Mouse (Mus musculus): ENCODE data around the gene Pla2g1b. TPM values are rescaled to one million over a fixed set of nuclear protein-coding genes. Genes with fewer than 3 reads are reported as not detected.
"Not testable (repeated sequence)": the region's sequence is repeated elsewhere in the genome, so short reads cannot be mapped to it uniquely, and the experiment has no call there.

The Pla2g1b gene
- polyA plus RNA-seq, 1 experiment from 2014 or later, result not detected

- Histone ChIP-seq H3K9ac (ENCODE audit: low read length) (no peak overlapping the region), H3K9me3 (ENCODE audit: control insufficient read depth, low read length) (no peaks in the 10 kb centered on the region), H3K27ac (replicated peaks in 1 of 2; ENCODE audit: control insufficient read depth in 1 of 2, insufficient read depth in 1 of 2, low read depth in 2 of 2, low read length in 2 of 2) (no peak overlapping the region), H3K4me2 (ENCODE audit: low read length) (no peak overlapping the region), H3K4me1 (ENCODE audit: control insufficient read depth in 2 of 2, insufficient read depth in 2 of 2, low read length in 2 of 2) (peaks cover 9 to 10% of the 10 kb centered on the region in 2 experiments), H3K4me3 (ENCODE audit: control insufficient read depth in 1 of 2, insufficient read depth in 1 of 2, low read depth in 1 of 2, low read length in 2 of 2) (no peak overlapping the region), H3K36me3 (ENCODE audit: control insufficient read depth, insufficient read depth, low read length) (no peaks in the 10 kb centered on the region), H3K27me3 (ENCODE audit: control insufficient read depth, insufficient read depth, low read length) (no peaks in the 10 kb centered on the region)
- ATAC-seq (ENCODE audit: insufficient number of reproducible peaks, insufficient read depth, low FRiP score, low read depth), result no peak
- 50% methylated on average over 12 of the region's 12 CpGs for WGBS
Measured at GRCm38 (mm10) chr5:115503035-115503434, 37.0 kb downstream of the Pla2g1b start.

GRCm38 (mm10) chr5:115505617-115506016, 39.6 kb downstream of the Pla2g1b start:
- not testable (repeated sequence) for ATAC-seq (ENCODE audit: insufficient number of reproducible peaks, insufficient read depth, low FRiP score, low read depth); H3K27me3 ChIP-seq (ENCODE audit: control insufficient read depth, insufficient read depth, low read length); H3K36me3 ChIP-seq (ENCODE audit: control insufficient read depth, insufficient read depth, low read length); H3K4me3 ChIP-seq (ENCODE audit: control insufficient read depth in 1 of 2, insufficient read depth in 1 of 2, low read depth in 1 of 2, low read length in 2 of 2); H3K4me2 ChIP-seq (ENCODE audit: low read length); H3K9ac ChIP-seq (ENCODE audit: low read length); H3K9me3 ChIP-seq (ENCODE audit: control insufficient read depth, low read length); H3K27ac ChIP-seq (replicated peaks in 1 of 2; ENCODE audit: control insufficient read depth in 1 of 2, insufficient read depth in 1 of 2, low read depth in 2 of 2, low read length in 2 of 2)
- WGBS, result 69% methylated on average over 4 of the region's 4 CpGs
- H3K4me1 ChIP-seq (ENCODE audit: control insufficient read depth in 2 of 2, insufficient read depth in 2 of 2, low read length in 2 of 2), result peaks cover 22 to 34% of the 10 kb centered on the region in 2 experiments

GRCm38 (mm10) chr5:115506454-115507201, 40.6 kb downstream of the Pla2g1b start, which contains the start of gene Pxn:
TSS of gene Pxn (plus strand) at chr5:115506676.
- peak within 1 kb of the TSS; percentile 96 to 98 for H3K4me3 ChIP-seq (ENCODE audit: control insufficient read depth in 1 of 2, insufficient read depth in 1 of 2, low read depth in 1 of 2, low read length in 2 of 2)
- no peaks in the 10 kb centered on the region for H3K27me3 ChIP-seq (ENCODE audit: control insufficient read depth, insufficient read depth, low read length)
- peak; percentile 86 for ATAC-seq (ENCODE audit: insufficient number of reproducible peaks, insufficient read depth, low FRiP score, low read depth)
- WGBS, result under 1% methylated on average over 67 of the region's 74 CpGs
- peak within 1 kb of the TSS; percentile 98 for H3K9ac ChIP-seq (ENCODE audit: low read length)
- peak within 1 kb of the TSS; percentile 49 to 68 for H3K27ac ChIP-seq (replicated peaks in 1 of 2; ENCODE audit: control insufficient read depth in 1 of 2, insufficient read depth in 1 of 2, low read depth in 2 of 2, low read length in 2 of 2)
- peaks cover 22 to 34% of the 10 kb centered on the region in 2 experiments for H3K4me1 ChIP-seq (ENCODE audit: control insufficient read depth in 2 of 2, insufficient read depth in 2 of 2, low read length in 2 of 2)
- no peaks in the 10 kb centered on the region for H3K36me3 ChIP-seq (ENCODE audit: control insufficient read depth, insufficient read depth, low read length)
- no peaks in the 10 kb centered on the region for H3K9me3 ChIP-seq (ENCODE audit: control insufficient read depth, low read length)
- peak within 1 kb of the TSS; percentile 90 for H3K4me2 ChIP-seq (ENCODE audit: low read length)

- Histone ChIP-seq H3K27me3 (ENCODE audit: control insufficient read depth, insufficient read depth, low read length) (no peaks in the 10 kb centered on the region), H3K27ac (replicated peaks in 1 of 2; ENCODE audit: control insufficient read depth in 1 of 2, insufficient read depth in 1 of 2, low read depth in 2 of 2, low read length in 2 of 2) (peak overlapping the region; percentile 48 to 51; a peak in 3 of 4 replicates), H3K9ac (ENCODE audit: low read length) (peak overlapping the region; percentile 98), H3K36me3 (ENCODE audit: control insufficient read depth, insufficient read depth, low read length) (no peaks in the 10 kb centered on the region), H3K4me1 (ENCODE audit: control insufficient read depth in 2 of 2, insufficient read depth in 2 of 2, low read length in 2 of 2) (peaks cover 24 to 37% of the 10 kb centered on the region in 2 experiments), H3K4me3 (ENCODE audit: control insufficient read depth in 1 of 2, insufficient read depth in 1 of 2, low read depth in 1 of 2, low read length in 2 of 2) (peak overlapping the region; percentile 96 to 98), H3K4me2 (ENCODE audit: low read length) (peak overlapping the region; percentile 90), H3K9me3 (ENCODE audit: control insufficient read depth, low read length) (no peaks in the 10 kb centered on the region)
- WGBS, result 19% methylated on average over 12 of the region's 12 CpGs
- no peak for ATAC-seq (ENCODE audit: insufficient number of reproducible peaks, insufficient read depth, low FRiP score, low read depth)
Measured at GRCm38 (mm10) chr5:115507267-115507980, 41.4 kb downstream of the Pla2g1b start.

GRCm38 (mm10) chr5:115507981-115508858, 42.2 kb downstream of the Pla2g1b start:
- Histone ChIP-seq H3K9ac (ENCODE audit: low read length) (peak overlapping the region; percentile 98), H3K4me3 (ENCODE audit: control insufficient read depth in 1 of 2, insufficient read depth in 1 of 2, low read depth in 1 of 2, low read length in 2 of 2) (peak overlapping the region; percentile 96 to 98), H3K27ac (replicated peaks in 1 of 2; ENCODE audit: control insufficient read depth in 1 of 2, insufficient read depth in 1 of 2, low read depth in 2 of 2, low read length in 2 of 2) (peak overlapping the region; percentile 48 to 73; a peak in 3 of 4 replicates), H3K4me2 (ENCODE audit: low read length) (peak overlapping the region; percentile 90), H3K27me3 (ENCODE audit: control insufficient read depth, insufficient read depth, low read length) (no peaks in the 10 kb centered on the region), H3K36me3 (ENCODE audit: control insufficient read depth, insufficient read depth, low read length) (no peaks in the 10 kb centered on the region; the same call in 1 of the 2 replicates), H3K4me1 (ENCODE audit: control insufficient read depth in 2 of 2, insufficient read depth in 2 of 2, low read length in 2 of 2) (peaks cover 24 to 37% of the 10 kb centered on the region in 2 experiments), H3K9me3 (ENCODE audit: control insufficient read depth, low read length) (no peaks in the 10 kb centered on the region)
- WGBS, result 39% methylated on average over 18 of the region's 18 CpGs
- ATAC-seq (ENCODE audit: insufficient number of reproducible peaks, insufficient read depth, low FRiP score, low read depth), result no peak

- Histone ChIP-seq H3K36me3 (ENCODE audit: control insufficient read depth, insufficient read depth, low read length) (no peaks in the 10 kb centered on the region; the same call in 1 of the 2 replicates), H3K4me2 (ENCODE audit: low read length) (peak overlapping the region; percentile 90), H3K27ac (replicated peaks in 1 of 2; ENCODE audit: control insufficient read depth in 1 of 2, insufficient read depth in 1 of 2, low read depth in 2 of 2, low read length in 2 of 2) (peak overlapping the region in 1 of 2 experiments; percentile 73; a peak in 2 of 4 replicates), H3K4me3 (ENCODE audit: control insufficient read depth in 1 of 2, insufficient read depth in 1 of 2, low read depth in 1 of 2, low read length in 2 of 2) (peak overlapping the region; percentile 96 to 98), H3K4me1 (ENCODE audit: control insufficient read depth in 2 of 2, insufficient read depth in 2 of 2, low read length in 2 of 2) (peaks cover 26 to 41% of the 10 kb centered on the region in 2 experiments), H3K9me3 (ENCODE audit: control insufficient read depth, low read length) (no peaks in the 10 kb centered on the region), H3K27me3 (ENCODE audit: control insufficient read depth, insufficient read depth, low read length) (no peaks in the 10 kb centered on the region), H3K9ac (ENCODE audit: low read length) (peak overlapping the region; percentile 98)
- WGBS, result 43% methylated on average over 10 of the region's 10 CpGs
- ATAC-seq (ENCODE audit: insufficient number of reproducible peaks, insufficient read depth, low FRiP score, low read depth), result no peak
Measured at GRCm38 (mm10) chr5:115508859-115509147, 42.7 kb downstream of the Pla2g1b start.

- Histone ChIP-seq H3K27ac (replicated peaks in 1 of 2; ENCODE audit: control insufficient read depth in 1 of 2, insufficient read depth in 1 of 2, low read depth in 2 of 2, low read length in 2 of 2) (peak overlapping the region; percentile 59 to 73), H3K4me2 (ENCODE audit: low read length) (peak overlapping the region; percentile 90), H3K9ac (ENCODE audit: low read length) (peak overlapping the region; percentile 98), H3K9me3 (ENCODE audit: control insufficient read depth, low read length) (no peaks in the 10 kb centered on the region), H3K36me3 (ENCODE audit: control insufficient read depth, insufficient read depth, low read length) (no peaks in the 10 kb centered on the region; the same call in 1 of the 2 replicates), H3K4me3 (ENCODE audit: control insufficient read depth in 1 of 2, insufficient read depth in 1 of 2, low read depth in 1 of 2, low read length in 2 of 2) (peak overlapping the region; percentile 96 to 98), H3K27me3 (ENCODE audit: control insufficient read depth, insufficient read depth, low read length) (no peaks in the 10 kb centered on the region), H3K4me1 (ENCODE audit: control insufficient read depth in 2 of 2, insufficient read depth in 2 of 2, low read length in 2 of 2) (peaks cover 31 to 45% of the 10 kb centered on the region in 2 experiments)
- ATAC-seq (ENCODE audit: insufficient number of reproducible peaks, insufficient read depth, low FRiP score, low read depth), result no peak
- WGBS, result 47% methylated on average over 15 of the region's 15 CpGs
Measured at GRCm38 (mm10) chr5:115509321-115509761, 43.3 kb downstream of the Pla2g1b start.

All from heart, embryonic 14.5 days (tissue).